Mouse (Mus musculus) CD4-positive helper T cell, adult 2 months (primary cell): ENCODE measurements at regions not wholly inside any gene's neighbourhood (a gene's known extent, or its start where the extent isn't known, plus 50 kb on each side); places are given as distances from the start of the nearest gene placed in this dataset.

ENCODE experiments used
- DNase-seq: peaks from one replicate; pipeline ENCODE4 v3.0.0-alpha.2; 2012; ENCODE audit warnings: low read depth, missing footprints, low spot score

DNA sequence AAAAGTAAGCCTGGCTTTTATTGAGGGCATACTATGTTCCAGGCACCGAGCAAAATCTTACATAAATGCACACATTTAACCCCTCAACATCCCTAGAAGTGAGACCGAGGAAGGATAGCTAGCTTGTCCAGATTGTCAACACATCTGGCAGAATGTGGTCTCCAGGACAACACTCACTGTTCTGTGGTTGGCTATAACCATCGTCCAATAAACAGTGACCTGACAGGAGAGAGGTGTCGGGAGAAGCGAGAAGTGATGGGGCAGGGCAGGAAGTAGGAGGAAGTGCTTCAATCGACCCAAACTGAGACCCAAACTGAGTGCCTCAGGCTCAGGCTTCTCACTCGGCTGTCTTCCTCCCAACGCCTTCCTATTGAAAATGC is 70.8 kb upstream of the Picalm start:
- DNase-seq = peak; percentile 42

DNA sequence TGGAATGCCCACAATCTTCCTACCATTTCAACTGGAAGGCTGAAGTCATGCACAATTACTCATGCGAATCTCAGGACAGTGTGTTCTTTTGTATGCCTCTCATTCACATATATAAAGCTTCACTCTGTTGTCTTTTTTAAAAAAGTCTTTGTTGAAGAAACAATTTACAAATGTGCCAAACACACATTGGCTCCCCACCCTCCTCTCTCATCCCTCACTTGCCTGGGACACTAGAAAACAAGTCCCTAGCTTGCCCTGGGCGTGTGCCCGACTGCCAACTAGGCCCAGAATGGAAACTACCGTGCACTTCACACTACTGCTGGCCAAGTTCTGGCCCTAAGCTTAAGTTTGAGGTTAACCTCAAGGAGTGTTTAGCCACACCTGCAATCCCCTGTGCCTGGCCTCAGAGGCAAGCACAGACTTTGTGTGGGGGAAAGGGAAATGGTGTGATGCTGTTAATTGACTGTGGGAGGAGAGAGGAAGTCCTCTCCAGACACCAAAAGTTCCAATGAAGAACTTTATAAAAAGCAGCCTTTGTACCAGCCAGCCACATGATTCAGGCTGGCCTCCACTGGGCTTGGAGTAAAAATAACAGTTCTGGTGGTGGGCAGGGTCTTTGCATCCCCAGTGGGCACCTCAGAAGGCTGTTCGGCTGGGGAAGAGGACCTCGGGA is 70.2 kb upstream of the Picalm start:
- DNase-seq = peak; percentile 76

DNA sequence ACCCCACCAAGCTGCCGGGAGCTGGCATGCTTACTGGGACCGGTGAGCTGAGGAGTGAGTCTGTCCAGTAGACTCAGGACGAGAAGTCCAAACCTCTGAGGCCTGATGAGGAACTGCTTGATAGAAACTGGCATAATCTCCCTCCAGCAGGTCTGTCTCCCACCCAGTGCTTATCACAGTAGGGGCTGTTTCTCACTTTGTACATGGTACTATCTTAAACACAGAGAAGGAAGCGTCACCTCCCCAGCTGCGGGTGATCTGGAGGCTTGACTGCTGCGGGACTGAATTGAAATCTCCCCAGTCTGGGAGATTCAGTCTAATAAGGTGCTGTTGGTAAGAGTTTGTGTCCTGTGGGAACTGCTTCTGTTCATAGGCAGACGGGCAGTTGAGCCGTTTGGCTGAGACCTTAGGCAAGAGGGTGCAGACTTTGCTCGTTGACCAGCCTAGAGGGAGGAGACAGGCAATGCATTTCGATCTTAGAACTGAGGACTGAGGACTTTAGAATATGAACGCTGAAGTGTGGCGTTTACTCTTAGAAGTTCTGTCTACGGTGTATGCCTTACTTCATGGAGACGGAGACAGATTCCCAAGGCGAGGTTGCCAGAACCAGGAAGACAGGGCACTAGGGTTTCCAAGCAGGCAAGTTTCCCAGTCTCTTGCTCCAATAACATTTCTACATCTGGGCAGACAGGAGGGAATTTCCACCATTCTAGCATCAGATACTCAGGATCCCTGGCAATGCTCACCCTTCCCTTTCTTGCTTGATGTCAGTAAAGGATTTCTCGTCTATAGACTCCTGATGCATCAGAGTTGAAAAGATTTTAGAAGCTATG is 69.5 kb upstream of the Picalm start:
- DNase-seq = peak; percentile 22

DNA sequence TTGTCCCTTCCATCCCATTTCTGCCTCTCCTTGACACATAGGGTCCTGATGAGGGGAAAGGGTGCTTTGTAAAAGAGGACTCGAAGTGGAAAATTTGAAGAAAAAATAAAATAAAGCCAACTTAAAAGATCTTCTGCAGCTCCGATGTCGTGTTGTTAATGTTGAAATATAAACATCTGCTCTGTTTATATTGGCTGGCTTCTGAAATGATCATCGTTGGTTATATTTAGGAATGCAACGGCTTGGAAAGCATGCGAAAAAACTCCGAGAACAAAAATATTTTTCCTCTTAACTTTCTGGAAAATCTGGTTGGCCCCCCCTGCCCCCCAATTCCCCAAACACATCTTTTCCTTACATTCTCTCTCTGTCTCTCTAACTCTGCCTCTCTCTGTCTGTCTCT is 68.3 kb upstream of the Picalm start:
- no peak for DNase-seq

DNA sequence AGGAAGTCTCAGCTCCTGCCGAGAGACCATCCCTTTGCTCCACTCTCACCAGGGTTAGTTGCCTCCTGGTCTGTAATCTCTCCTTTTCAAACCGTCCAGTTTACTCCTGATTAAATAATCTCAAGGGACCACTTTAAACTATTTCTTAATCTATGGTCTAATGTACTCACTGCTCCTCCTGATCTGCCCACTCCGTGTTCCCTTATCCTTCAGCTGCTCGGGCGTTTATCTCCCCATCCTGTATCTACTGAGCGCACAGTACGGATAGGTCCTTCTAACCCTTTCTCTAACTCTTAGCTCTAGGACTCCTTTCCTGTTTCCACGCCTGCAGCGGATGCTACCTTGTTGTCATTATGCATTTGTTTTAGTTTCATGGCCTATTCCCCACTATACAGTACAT is 67.1 kb upstream of the Picalm start:
- no peak for DNase-seq

DNA sequence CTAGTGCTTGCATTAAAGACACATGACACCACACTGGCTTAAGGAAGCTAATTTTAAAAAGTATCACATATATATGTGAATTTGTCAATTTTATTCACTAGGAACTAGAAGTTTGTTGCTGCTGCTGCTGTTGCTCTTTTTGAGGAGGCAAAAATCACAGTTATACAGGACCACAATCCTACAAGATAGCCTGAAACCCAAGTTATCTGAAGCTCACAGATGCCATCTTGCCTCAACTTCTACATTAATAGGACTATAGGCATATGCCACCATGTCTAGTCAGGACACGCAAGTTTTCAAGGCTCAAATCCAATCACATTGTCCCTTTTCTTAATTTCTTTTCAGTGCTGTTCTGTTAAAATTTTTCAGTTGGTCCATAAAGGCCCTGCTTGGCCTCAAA is 65.8 kb upstream of the Picalm start:
- DNase-seq = no peak

DNA sequence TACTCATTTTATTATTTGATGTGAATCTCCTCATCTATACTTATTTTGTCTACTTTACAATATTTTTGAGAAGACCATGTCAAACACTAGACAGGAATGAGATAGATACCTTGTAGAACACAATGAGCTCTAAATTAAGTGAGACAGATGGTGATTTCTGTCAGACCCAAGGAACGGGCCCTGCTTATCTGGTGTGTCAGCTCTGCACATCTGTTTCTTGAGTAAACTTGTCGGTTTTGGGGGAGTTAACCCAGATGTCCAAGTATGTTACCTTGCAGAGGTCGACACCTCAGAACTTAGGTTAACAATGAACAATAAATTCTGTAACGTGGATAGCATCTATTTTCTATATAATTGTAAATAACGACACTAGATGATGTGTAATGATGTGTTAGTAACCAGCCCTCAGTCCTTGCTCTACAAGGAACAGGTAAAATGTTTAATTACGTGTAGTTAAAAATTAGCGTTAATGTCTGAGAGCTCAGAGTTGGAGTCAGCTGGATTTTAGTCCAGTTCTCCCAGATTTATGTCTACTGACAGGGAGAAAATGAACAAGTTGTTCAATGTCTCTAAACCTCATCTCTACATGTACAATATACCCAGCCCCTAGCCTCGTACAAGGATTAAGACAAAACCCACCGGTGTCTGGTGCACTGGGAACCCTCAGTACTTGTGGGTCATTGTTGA is 64.6 kb upstream of the Picalm start:
- DNase-seq = no peak

DNA sequence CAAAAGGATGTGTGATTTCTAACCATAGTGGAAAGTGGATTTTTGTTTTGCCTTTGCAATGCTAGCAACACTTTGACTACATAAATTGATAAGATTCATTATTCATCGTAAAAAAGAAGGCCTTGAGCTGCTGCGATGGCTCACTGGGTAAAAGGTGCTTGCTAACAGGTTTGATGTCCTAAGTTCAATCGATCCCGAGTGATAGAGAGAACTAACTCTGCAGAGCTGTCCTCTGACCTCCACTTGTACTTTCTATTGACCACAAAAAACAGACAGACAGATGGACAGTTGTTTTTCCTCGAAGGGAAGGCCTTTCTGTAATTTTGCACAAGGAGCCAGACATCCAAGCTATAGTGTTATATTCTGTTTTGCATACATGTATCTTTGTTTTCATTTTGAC is 63.7 kb upstream of the Picalm start:
- DNase-seq = no peak

DNA sequence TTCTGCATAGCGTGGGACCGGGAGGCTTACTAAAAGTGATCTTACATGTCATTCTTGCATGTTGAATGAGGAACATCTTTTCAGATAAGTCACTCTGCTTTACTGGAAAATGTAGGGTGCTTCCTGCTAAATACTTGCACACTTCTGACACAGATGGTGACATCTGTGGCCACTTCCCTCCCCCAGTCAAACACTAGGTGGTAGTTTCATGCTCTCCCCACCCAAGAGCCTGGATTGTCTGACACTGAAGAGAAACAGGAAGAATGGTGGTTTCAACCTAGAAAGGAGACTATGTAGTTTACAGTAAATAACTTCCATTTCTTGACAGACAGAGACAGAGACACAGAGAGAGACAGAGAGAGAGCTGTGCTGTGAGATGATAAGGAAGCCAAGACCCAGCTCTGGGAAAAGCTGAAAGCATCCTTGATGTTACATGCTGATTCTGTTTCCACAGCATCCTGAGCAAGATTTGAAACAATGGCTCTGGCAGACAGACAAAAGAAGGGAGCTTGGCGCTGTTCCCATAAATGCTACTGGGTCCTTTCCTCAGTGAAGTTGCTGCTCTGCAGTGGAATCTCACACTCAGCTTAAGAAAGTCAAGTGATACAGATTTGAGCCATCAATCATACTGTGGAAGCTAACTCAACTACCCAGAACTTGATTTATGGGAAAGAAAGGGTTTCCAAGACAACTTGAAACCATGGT is 61.9 kb upstream of the Picalm start:
- peak; percentile 58 for DNase-seq

DNA sequence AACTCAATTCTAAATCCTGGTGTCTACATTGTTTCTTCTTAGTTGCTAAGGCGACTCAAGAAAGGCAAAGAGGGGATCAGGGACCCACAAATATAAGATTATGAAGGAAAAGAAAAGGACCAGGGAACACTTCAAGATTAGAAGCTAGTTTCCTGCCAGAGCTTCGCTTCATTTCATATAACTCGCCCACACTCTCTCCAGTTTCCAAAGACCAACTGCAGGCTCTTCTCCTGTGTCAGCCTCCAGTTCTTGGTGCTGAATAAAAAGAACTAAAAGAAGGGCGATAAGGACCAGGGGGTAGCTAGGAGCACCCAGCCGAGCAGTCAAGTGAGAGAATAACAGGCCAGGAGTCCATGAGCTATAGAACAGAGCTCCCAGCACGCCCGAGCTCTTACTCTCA is 59.7 kb upstream of the Picalm start:
- DNase-seq = no peak

DNA sequence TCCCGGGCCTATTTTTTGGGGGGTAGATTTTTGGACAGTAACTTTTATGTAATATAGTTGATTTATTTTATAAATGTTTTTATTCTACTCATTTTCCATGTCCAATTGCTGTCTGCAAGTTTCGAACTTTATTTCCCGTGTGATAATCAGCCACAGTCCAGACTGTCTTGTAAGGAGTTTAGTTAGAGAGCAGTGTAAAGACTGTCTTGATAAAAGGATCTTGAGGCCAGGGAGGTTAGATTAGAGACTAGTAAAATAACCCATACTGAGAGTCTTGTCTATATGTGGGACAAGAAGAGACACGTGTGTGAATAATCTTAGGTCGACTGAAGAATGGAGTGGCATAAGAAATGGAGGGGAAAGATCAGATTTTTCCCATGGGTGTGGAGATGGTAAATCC is 56.1 kb upstream of the Picalm start:
- no peak for DNase-seq

DNA sequence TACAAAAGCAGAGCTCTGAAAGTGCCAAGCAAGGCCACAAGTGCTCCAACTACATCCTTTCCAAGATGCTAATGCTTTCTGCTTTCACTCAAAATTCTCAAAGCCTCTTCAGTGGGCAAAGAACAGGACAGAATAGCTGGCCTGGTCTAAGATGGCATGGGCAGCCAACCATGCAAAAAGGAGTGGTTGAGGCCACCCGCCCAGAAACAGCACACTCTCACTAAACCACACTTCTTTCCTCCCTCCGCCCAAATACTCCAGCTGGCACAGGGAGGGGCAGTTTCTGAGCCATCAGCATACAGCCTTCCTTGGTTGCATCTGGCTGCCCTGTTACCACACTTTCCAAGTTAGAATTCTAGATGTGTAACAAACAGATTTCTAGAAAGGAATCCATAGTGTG is 55.4 kb upstream of the Picalm start:
- DNase-seq = no peak

DNA sequence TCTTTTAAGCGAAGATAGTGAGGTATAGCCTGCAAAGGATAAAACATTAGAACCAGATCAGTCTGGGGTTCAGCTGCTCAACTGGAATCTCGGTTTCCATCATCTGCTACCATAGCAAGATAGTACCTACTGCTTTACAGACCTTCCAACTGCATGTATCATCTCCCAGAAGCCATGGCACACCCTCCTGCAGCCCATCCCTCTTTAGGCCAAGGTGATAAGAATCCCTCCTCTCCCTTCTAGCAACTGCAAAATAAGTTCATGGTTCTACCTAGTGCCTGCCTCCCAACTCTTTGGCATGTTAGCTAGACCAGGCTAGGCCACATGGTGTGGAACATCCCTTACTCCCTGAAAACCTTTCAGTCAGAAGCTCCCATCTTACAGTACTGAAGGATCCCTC is 52.4 kb upstream of the Picalm start:
- no peak for DNase-seq

DNA sequence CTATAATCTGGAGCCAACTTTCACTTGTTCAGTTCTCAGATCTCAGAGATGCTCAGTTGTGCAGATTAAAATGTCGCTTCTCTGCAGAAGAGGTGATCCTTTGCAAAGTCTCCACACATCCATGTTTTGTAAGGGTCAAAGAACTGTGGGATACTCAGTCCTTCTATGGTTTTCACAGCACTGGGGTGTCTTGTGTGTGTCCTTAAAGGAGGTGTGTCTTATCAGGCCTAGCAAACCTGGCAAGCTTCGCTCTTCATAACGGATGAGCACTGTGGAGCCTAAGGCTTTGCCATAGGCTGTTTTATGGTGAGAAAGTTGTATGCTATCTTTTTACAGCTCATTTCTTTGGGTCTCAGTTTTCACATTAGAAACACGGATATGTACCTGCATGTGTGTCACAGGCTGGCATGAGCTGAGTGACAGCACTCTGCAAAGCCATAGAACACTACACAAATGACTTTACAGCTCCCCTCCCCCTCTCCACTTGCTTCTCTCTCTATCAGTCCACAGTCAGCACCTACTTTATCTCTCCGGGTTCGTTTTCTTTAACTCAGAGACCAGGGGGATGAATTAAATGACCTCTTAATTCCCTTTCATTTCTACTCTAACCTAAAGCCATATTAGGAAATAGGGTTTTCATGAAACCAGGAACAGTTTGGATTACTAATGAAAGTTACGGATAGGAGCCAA is 49.8 kb upstream of the Picalm start:
- no peak for DNase-seq
